Mouse (Mus musculus) kidney, postnatal 36 days (tissue): ENCODE measurements around the gene Gm45713.
"Not testable (repeated sequence)": the region's sequence is repeated elsewhere in the genome, so short reads cannot be mapped to it uniquely, and the experiment has no call there.

Source experiments
- DNase-seq, 2 experiments: peaks; one replicate each; pipeline ENCODE4 v3.0.0; 2021 to 2022; ENCODE audit warnings: mixed read lengths in 2 of 2

Gene Gm45713

DNA sequence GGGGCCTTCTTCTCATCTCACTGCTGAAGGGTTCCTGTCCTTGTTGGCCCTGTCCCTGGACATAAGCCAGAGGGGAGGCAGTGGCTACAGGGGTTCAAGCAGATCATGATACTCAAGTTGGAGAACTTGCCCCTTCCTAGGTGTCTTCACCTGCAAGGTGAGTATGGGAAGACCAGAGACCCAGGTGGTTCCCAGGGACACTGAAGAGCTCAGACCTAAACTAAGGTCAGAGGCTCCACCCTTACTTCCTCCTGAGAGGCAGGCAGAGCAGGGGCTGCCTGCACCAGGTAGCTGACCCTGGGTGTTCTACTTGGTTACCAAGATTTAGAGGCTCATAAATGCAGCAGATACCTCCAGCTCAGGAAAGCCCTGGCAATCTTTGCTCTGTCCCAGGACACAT lies 14.1 kb downstream of the Gm45713 start:
- no peak for DNase-seq

DNA sequence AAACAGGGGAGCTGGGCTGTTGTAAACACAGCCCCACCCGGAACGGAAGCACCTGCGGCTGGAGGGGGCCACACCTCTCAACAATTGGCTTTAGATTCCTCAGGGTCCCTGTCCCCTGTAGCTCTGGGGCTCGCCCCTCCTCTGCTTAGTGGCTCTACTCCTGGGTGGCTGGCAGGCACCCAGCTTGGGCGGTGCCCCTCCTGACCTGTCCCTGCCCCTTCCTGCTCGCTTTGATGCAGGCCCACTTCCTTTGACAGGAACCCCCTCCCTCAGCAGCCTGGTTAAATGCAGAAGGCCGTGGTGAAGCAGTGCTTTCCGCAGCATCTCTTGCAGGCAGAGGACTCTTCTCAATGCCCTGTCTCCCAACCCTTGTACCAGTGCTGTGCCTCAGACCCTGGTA lies 14.6 kb downstream of the Gm45713 start:
- peak; percentile 77 to 79 for DNase-seq

DNA sequence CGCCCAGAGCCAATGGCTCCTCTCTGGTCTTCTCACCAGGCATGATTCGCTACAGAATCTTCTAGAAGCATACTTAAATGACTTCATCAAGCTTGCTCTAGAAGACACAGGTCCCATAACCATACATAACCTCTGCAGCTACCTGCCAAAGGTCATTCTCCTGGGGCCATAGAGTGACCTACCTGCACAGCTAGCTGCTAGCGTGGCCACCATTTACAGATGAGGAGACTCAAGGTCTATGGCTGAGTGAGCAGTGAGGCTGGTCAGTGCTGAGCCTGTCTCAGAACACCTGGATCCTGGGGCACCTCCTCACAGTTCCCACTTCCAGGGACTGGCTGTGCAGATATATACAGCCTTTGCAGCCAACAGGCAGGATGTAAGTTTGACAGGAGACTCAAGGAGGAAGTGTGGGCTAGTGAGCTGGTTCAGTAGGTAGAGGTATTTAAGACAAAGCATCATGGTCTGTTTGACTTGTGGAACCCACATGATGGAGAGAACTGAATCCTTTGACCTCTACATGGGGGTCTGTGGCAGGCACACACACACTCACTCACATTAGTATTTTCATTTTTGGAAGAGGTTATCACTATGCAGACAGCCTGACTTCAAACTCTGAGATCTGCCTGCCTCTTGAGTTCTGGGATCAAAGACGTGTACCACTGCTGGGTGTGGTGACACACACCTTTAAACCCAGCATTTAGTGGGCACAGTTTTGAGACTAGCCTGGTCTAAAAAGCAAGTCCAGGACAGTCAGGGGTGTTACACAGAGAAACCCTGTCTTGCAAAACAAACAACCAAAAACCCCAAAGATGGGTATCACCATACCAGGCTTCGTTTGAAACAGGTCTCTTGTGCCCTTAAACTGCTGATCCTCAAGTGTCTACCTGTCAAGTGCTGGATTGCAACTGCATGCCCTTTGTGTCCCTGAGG lies 16.0 kb downstream of the Gm45713 start:
- no peak for DNase-seq

DNA sequence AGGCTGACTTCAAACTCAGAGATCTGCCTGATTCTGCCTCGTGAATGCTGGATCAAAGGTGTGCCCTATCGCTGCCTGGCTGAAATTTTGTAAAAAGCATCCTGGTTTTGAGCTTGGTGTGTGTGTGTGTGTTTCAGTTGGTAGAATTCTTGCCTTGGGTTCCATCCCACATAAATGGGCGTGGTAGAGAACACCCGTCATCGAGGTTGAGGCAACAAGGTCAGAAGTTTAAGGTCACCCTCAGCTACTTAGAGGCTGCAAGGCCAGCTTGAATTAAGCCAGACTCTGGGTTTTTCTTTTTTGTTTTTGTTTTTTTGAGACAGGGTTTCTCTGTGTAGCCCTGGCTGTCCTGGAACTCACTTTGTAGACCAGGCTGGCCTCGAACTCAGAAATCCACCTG lies 17.7 kb downstream of the Gm45713 start:
- no peak for DNase-seq

DNA sequence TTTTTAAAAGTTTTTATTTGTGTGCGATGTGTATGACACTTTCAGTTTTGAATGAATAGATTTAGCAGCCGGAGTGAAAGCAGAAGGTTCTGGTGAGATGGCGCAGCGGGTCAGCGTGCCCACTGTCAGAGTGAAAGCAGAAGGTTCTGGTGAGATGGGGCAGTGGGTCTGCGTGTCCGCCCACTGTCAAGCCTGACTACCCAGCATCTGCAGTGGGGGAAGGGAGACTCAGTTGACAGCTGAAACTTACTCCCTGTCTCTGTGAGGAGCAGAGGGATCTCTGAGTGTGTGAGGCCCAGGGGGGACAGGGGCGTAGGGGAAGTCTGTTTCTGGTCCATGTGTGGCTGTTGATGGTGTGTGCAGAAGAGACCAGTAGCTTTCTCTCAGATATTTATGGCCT lies 18.5 kb downstream of the Gm45713 start:
- no peak for DNase-seq

DNA sequence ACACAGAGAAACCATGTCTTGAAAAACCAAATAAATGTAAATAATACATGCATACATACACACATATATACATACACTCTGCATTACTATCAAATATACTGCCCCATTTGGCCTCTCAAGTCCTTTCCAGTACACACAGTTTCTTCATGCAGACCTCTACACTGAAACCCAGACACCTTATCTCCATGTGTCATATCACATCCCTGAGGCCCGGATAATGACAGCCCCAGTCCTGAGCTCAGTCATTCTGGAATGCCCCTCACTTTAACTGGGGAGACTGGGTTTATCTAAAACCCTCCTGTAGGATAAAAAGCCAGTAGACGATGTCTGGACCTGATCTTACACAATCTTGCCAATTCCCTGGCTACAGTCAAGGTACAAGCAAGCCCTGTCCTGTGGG lies 22.6 kb downstream of the Gm45713 start:
- DNase-seq, result no peak

DNA sequence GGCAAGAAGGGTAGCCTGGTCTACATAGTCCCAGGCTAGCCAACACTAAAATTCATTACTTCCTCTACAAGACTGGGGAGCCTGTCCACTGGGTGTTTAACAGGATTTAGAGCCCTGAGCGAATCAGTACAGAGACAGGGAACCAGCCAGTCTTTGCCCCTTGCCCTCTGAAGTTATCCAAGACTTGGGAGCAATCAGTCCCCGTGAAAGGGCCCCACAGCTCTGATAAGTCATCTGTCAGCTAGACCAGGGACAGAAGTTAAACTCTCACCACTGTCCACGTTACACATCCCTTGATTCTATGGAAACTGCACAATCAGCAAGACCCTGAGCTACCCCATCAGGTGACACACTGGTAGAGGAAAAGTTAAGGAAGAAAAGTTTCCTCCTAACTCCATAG lies 23.5 kb downstream of the Gm45713 start:
- DNase-seq, result no peak

DNA sequence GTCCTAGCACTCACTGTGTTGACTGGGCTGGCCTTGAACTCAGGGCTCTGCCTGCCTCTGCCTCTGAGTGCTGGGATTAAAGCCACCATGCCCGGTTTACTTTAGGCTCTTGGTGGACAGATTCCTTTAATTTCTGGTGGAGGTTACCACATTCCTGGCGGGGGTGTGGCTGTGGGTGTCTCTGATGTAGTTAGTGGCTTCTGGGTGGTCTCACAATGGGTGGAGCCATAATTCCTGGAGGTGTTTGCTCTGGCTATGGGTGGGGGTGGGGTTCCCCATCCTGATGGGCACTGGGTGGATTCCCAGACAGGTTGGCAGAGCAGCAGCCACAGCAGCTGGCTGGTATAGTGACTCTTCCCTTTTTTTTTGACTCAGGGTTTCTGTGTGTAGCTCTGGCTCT lies 24.1 kb downstream of the Gm45713 start:
- DNase-seq, result no peak

DNA sequence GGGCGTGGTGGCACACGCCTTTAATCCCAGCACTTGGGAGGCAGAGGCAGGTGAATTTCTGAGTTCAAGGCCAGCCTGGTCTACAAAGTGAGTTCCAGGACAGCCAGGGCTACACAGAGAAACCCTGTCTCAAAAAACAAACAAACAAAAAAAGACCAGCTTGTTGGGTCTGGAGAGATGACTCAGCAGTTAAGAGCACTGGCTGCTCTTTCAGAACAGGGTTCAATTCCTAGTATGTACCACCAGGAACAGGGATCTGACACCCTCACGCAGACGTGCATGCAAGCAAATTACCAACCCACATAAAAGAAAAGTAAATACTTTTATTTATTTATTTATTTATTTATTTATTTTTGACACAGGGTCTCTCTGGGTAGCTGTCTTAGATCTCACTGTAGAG lies 25.9 kb downstream of the Gm45713 start:
- DNase-seq, result not testable (repeated sequence)

DNA sequence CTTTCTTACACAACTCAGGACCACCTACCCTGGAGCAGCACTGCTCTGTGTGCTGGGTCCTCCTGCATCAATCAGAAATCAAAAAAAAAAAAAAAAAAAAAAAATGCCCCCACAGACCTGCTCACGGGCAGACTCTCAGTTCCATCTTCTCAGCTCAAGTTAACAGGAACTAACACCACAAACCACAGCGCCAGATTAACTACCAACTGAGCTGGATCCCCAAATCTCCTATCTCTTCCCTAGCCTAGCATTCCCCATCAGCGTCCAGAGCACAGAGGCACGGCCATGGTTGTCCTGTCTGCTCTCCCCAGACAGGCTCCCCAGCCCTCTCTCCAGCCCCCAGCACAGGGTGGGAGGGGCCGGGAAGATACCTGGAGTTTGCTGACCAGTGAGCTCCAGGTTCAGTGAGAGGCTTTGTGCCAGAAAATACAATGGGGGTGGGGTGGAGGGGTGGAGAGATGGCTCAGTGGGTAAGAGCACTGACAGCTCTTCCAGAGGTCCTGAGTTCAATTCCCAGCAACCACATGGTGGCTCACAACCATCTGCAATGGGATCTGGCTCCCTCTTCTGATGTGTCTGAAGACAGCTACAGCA lies 28.9 kb downstream of the Gm45713 start:
- DNase-seq, result no peak

DNA sequence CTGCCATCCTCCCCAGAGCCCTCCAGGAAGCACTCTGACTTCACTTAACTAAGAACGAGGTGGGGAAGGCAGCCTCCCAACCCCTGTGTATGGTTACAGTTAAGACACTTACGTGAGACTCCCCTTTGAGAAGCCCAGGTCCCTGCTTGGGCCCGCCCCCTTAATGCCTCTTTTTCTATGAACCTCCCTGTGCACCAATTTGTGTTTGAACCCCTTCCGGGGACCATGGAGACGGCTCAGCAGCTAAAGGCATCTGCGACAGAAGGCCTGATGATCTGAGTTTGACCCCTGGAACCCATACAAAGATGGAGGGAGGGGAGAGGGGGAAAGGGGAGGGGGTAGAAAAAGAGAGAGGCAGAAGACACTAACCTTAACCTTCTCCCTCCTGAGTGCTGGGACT lies 29.6 kb downstream of the Gm45713 start:
- no peak for DNase-seq

DNA sequence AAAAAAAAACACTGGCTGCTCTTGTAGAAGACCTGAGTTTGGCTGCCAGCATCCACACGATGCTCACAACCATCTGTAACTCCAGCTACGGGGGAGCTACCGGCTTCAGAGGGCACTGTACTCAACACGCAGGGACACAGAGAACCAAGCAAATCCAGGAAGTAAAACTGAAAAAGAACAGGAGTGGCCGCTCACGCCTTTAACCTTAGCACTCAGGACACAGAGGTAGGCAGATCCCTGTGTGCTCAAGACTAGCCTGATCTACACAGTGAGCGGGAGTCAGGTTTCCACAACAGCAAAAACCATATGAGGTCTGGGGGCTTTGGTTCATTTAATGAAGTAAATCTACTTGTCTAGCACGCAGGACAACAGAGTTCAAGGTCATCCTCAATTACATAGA lies 30.5 kb downstream of the Gm45713 start:
- no peak for DNase-seq

DNA sequence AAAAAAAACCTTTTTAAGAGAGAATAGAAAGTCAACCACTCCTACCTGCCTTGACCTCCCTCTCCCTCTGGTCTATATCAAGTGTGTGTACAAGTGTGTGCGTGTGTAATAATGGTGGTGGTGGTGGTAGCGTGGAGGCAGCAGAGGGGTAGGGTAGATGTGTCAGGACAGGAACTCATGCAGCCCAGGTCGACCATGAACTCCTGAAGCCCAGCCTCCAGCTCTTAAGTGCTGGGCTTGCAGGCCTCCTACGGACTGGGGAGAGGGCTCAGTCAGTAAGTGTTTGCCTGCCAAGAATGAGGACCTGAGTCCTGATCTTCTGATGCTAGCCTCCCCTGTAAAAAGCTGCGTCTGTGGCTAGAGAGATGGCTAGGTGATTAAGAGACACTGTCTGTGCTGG lies 31.1 kb downstream of the Gm45713 start:
- no peak for DNase-seq

DNA sequence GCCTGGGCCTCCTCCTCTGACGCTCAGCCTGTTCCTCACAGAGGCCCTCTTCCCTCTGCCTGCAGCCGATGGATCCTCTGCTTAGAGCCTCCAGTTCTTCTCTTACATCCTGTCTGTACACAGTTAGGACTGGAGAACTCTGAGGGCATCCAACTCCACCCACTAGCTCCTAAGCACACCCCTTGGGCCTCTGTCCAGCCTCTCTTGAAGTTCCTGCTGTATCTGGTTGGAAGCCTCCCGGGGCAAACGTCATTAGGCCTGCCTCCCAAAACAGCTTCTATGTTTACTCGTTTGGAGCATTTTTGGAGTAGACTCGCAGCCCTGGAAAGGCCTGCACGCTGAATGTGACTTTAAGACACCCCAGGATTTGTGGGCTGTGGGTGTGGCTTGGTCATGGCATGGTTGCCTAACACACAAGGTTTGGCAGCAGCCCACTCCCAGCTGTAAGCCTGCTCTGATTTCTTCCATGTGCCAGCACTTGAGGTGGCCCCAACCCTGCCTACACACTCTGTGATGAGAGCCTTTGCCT lies 32.3 kb downstream of the Gm45713 start, which contains the start of gene Fcgrt:
Fcgrt (minus strand) TSS at position 200 of the 529 bp plus-strand sequence.
- DNase-seq, result peak; percentile 94 to 98

DNA sequence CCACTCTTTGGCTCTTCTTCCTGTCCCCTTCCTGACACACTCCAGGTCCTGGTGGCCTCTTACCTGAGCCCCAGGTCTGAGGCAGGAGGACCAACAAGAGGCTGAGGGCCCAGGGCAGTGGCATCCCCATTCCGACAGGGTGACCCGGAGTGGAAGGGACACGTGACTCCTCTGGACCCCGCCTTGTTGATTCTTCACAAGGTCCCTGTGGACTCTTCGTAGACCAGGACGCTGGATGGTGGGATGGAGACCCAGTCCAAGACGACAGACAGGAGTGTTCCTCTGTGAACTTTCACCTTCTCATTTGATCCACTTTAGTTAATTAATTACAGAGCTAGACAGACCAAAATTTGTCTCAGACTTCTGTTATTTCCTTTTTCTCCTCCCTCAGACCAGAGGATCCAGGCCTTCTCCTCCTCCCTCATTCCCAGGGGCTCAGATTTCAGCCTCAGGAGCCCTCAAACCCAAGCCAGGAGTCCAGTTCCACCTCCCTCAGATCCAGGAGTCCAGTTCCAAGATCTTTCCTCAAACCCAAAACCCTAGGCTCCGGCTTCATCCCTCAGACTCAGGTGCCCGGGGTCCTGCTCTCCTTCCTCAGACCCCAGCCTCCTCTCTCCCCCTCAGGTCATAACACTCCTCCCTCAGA lies 33.0 kb downstream of the Gm45713 start:
- DNase-seq, result peak; percentile 67 to 74

DNA sequence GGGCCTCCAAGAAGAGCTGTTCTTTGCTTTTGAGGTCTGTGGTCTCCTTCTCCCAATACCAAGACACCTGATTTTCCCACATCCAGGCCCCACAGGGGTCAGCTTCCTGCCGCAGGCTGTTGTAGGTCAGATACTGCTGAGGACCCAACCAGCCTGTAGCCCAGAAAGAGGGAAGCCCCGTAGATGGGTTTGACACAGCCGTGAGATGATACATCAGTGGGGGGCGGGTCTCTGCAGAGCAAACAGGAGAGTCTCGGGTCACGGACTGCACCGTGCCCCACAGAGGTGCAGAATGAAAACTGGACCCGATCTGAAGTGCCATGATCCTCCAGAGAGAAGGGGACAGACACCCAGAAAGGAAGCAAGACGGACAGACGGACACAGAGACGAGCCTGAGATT lies 33.6 kb downstream of the Gm45713 start:
- no peak for DNase-seq

DNA sequence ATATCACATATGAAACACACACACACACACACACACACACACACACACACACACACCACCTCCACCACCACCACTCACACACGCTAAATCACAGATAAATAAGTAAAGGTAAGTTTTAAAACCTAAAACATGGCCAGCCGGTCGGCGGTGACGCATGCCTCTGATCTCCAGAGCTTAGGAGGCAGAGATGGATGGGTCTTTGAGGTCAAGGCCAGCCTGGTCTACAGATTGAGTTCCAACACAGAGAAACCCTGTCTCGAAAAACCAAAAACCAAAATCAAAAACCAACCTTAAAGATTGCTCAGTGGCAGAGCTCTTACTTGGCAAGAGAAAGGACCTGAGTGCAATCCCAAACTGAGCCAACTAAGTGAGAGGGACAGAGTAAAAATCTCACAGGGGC lies 36.0 kb downstream of the Gm45713 start:
- no peak for DNase-seq

DNA sequence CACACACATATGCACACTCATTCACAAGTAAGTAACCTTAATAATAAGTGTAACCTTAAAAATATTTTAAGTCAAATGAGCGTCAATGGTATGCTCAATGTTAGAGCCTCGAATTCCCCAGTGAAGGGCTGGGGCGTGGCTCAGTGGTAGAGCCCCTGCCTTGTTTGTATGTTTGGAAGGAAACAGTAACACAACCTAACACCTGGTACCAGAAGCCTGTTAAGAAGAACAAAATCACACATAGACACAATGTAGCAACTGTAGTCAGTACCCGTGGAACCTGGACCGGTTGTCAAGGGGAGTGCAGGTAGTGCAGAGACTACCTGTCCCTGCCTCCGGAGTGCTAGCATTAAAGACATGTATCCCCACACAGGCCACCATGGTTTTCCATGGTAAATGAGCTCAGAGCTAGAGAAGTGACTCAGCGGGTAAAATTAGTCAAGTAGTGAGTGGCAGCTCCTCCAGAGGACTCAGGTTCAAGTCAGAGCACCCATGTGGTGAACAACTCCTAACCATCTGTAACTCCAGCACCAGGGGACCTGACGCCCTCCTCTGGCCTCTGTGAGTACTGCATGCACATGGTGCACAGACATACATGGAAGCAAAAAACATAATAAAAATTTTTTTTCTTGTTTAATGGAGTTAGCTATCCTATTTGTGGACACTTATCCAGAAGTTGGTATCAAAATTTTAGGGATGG lies 37.3 kb downstream of the Gm45713 start:
- peak in 1 of 2 experiments; percentile 49 for DNase-seq

DNA sequence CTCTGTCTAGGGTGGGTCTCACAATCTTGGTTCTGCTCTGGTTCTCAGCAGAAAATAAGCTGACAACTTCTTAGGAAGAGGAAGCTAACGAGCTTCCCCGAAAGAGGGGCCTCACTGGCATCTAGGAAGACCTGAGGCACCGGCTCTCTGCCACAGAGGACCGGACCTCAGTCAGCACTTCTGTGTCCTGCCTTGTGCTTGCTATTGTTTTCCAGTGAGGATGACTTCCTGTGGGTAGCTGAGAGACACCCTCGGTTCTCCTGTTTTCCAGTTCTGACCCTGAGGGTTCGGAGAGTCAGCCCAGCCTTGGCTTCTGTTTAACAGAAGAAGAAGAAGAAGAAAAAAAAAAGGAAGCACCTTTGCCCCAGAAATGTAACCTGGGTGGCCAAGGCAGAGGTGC lies 38.6 kb downstream of the Gm45713 start:
- DNase-seq, result peak; percentile 42 to 57

DNA sequence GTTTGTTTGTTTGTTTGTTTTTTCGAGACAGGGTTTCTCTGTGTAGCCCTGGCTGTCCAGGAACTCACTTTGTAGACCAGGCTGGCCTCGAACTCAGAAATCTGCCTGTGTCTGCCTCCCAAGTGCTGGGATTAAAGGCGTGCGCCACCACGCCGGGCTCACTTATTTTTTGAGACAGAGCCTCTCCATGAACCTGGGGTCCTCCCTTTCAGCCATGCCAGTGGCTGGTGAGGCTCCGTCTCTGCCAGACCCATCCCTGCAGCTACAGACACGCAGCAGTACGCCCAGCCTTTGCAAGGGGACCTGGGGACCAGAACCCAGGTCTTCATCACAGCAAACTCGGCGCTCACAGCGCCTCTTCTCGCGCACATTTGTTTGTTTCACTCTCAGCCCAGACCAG lies 40.1 kb downstream of the Gm45713 start:
- DNase-seq, result not testable (repeated sequence)

DNA sequence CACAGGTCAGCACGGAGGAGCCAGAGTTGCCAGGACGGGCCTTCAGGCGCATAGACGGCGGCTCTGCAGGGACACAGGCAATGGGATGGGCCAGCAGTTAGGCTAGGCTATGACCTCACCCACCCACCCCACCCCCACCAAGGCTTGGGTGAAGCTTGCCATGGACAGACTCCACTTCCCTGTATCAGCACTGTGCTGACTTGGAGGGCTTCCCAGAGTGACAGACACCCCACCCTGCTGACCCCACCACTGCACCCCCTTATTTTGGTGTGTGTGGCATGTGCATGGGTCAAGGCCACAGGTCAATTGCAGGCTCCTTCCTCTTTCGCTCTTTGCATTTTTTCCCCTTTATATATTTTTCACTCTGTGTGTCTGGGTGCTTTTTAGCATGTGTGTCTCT lies 40.7 kb downstream of the Gm45713 start:
- DNase-seq, result no peak

DNA sequence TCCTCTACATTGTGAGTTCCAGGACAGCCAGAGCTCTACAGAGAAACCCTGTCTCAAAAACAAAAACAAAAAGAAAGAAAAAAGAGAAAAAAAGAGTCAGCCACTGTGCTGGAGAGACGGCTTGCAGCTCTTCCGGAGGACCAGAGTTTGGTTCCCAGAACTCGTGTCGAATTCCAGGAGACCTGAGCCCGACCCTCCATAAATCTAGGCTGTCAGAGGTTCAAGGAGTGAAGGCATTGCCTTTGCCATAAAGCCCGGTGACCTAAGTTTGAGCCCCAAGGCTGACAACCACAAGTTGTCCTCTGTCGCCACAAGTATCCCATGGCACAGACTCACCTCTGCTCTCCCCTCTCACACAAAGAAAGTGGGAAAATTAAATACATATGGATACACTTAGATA lies 41.9 kb downstream of the Gm45713 start:
- DNase-seq, result no peak

DNA sequence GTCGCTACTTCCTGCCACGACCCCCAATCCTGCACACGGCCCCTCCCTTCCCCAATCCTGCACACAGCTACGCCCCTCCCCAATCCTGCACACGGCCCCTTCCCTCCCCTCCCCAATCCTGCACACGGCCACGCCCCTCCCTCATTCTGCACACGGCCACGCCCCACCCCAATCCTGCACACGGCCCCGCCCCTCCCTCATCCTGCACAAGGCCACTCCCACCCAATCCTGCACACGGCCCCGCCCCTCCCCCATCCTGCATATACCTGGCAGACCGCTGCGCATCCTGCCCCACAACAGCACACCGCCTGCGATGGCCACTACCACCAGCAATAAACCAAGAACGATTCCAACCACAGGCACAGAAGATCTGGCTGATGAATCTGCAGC lies 42.5 kb downstream of the Gm45713 start:
- DNase-seq, result peak in 1 of 2 experiments; percentile 31
